Mouse (Mus musculus): Measurements from ENCODE around the gene Arpp21.

GRCm38 (mm10) chr9:112153972-112154371 is 81.8 kb downstream of the Arpp21 start:
- TF ChIP-seq ZC3H11A (IDR thresholded peaks at IDR 0.05; ENCODE audit: borderline replicate concordance, low read depth, low read length) (no peak), MAFK (IDR thresholded peaks at IDR 0.05; ENCODE audit: insufficient read depth, low read depth, low read length) (no peak), HCFC1 (IDR thresholded peaks at IDR 0.05; ENCODE audit: borderline replicate concordance, insufficient read depth, low read length) (no peak)
